8 mouse cellular contexts compared by ENCODE assay signal in genomic region chr17:24205284-24205888, GRCm38 (mm10). TPM values are rescaled to one million over a fixed set of nuclear protein-coding genes. Genes with fewer than 3 reads are reported as not detected.
DNase-seq lines count a peak whose midpoint lies in the region; ATAC-seq lines count a peak whose summit lies in the region.

Gene Tbc1d24 (minus strand): TSS chr17:24205562.

- peak; percentile 57 for ATAC-seq in megakaryocyte, adult 5-6 weeks (ENCODE audit: poor library complexity, severe bottlenecking)

- peak; percentile 97 to 98 for DNase-seq in adrenal gland, adult (ENCODE audit: inconsistent age in 2 of 2, low spot score in 1 of 2)
- peak; percentile 95 for DNase-seq in embryo, embryonic 10 days (ENCODE audit: low spot score)
- peak; percentile 92 for DNase-seq in gastrocnemius, postnatal 10 days
- DNase-seq in induced T-regulatory cell, adult 2 months (ENCODE audit: low read depth): peak; percentile 89
- DNase-seq in left cerebral cortex, adult 8-10 months (ENCODE audit: low spot score in 2 of 2): peak; percentile 90 to 93
- peak; percentile 92 to 94 for DNase-seq in right cerebral cortex, adult 2 months (ENCODE audit: low spot score in 2 of 2)
- peak; percentile 75 for DNase-seq in urinary bladder, postnatal 10 days (ENCODE audit: low spot score)

RNA-seq across cellular contexts. Expression of gene Tbc1d24, which starts in this region (rescaled TPM):
- total RNA-seq in gastrocnemius, postnatal 10 days (2021): 1 to 10 TPM; 5.8 to 8.9 TPM
- 10 to 100 TPM; 59.5 to 65.9 (median 63.6) TPM for total RNA-seq in left cerebral cortex, adult 8-10 months (2022)
- total RNA-seq in megakaryocyte, adult 5-6 weeks (2015): 5.5 and 11.8 TPM in 2 replicates
- total RNA-seq in megakaryocyte, adult 5-6 weeks (2017): 4.0 and 4.6 TPM in 2 replicates

Comparison
In these comparisons a context has a peak if more than half of its experiments do, and no peak if none do; other contexts are left out.
1. Peak in every context shown above with its lines: DNase-seq and ATAC-seq.
2. RNA of gene Tbc1d24 (total RNA-seq): 59.5 to 65.9 TPM in left cerebral cortex, adult 8-10 months; 5.8 to 8.9 TPM in gastrocnemius, postnatal 10 days and 4.0 to 11.8 TPM in megakaryocyte, adult 5-6 weeks; every median in the first group is over 4 times any median in the second.